In genomic region chr2:26305555-26305954, GRCm38 (mm10) we compare ENCODE assay signal across 26 mouse cellular contexts. TPM values are rescaled to one million over a fixed set of nuclear protein-coding genes. Genes with fewer than 3 reads are reported as not detected.
"Had no signal": no experiment of that assay in that cellular context is flagged by ENCODE, and none has a peak within 500 bp of the region (broad histone marks: within the 10 kb centered on the region; RNA-seq: fewer than 3 reads in every experiment).

No protein-coding gene starts in this region.

- H3K27me3 ChIP-seq: lung, embryonic 15.5 days; midbrain, embryonic 15.5 days; neural tube, embryonic 13.5 days; neural tube, embryonic 15.5 days; stomach, embryonic 15.5 days had no signal

- H3K36me3 ChIP-seq: liver, embryonic 15.5 days; lung, embryonic 15.5 days; midbrain, embryonic 12.5 days; midbrain, embryonic 15.5 days; neural tube, embryonic 13.5 days; neural tube, embryonic 15.5 days; stomach, embryonic 15.5 days had no signal

- H3K4me1 ChIP-seq: liver, embryonic 15.5 days had no signal

- H3K9me3 ChIP-seq: liver, embryonic 15.5 days; lung, embryonic 15.5 days; midbrain, embryonic 15.5 days; neural tube, embryonic 13.5 days; neural tube, embryonic 15.5 days; stomach, embryonic 15.5 days had no signal

- H3K9ac ChIP-seq: liver, embryonic 15.5 days; liver, postnatal 0 days; lung, embryonic 15.5 days; midbrain, embryonic 12.5 days; midbrain, embryonic 15.5 days; neural tube, embryonic 13.5 days; neural tube, embryonic 15.5 days; stomach, embryonic 15.5 days had no signal

- H3K4me2 ChIP-seq: liver, embryonic 15.5 days; lung, embryonic 15.5 days; midbrain, embryonic 12.5 days; midbrain, embryonic 15.5 days; neural tube, embryonic 13.5 days; neural tube, embryonic 15.5 days; stomach, embryonic 15.5 days had no signal

- H3K4me3 ChIP-seq: liver, embryonic 15.5 days; lung, embryonic 15.5 days; megakaryocyte, embryonic 14.5 days; midbrain, embryonic 12.5 days; midbrain, embryonic 15.5 days; neural tube, embryonic 13.5 days; neural tube, embryonic 15.5 days; stomach, embryonic 15.5 days had no signal

- ATAC-seq: liver, postnatal 0 days; lung, postnatal 0 days; midbrain, embryonic 15.5 days had no signal

- H3K27ac ChIP-seq: liver, embryonic 15.5 days; lung, embryonic 15.5 days; macrophage; midbrain, embryonic 12.5 days; midbrain, embryonic 15.5 days; neural tube, embryonic 13.5 days; neural tube, embryonic 15.5 days; stomach, embryonic 15.5 days; stomach, postnatal 0 days had no signal

- DNase-seq: liver, postnatal 0 days; lung, adult 2 months; lung, postnatal 14 days; lung, postnatal 36 days; retina, postnatal 1 day; right cerebral cortex, adult 18-20 months; right cerebral cortex, postnatal 25 days; right cerebral cortex, postnatal 4 days; spleen, adult 18-20 months; thymus, adult 2 months; thymus, postnatal 25 days; thymus, postnatal 4 days had no signal

RNA-seq across cellular contexts. Expression of gene Ccdc187, which starts 11.2 kb away (rescaled TPM):
- total RNA-seq: megakaryocyte progenitor cell, adult 5-6 weeks; monocyte, adult 5-6 weeks had no signal
- polyA plus RNA-seq: liver, postnatal 0 days; macrophage; neural tube, embryonic 11.5 days had no signal
